Mouse (Mus musculus) Patski (cell line): ENCODE results near the gene Rundc1. TPM values are rescaled to one million over a fixed set of nuclear protein-coding genes. Genes with fewer than 3 reads are reported as not detected.

Experiments used
- ATAC-seq: fragments of 100-300 bp; one replicate; pipeline ENCODE4 v1.8.0; 2021
- CTCF ChIA-PET: fragments of 350-600 bp; sonication (Branson Sonifier 250); formaldehyde crosslinking; loops from one replicate; lab custom pipeline; 2022; ENCODE audit warnings: inconsistent platforms; lab: Charles Lee
- POLR2A ChIA-PET: fragments of 350-600 bp; sonication (Branson Sonifier 250); formaldehyde crosslinking; loops from one replicate; lab custom pipeline; 2022; ENCODE audit warnings: antibody characterized with exemption, inconsistent platforms; lab: Charles Lee
- DNase-seq: peaks from one replicate; pipeline ENCODE4 v3.0.0-alpha.2; 2011; ENCODE audit warnings: low read depth, low spot score
- H3K27me3 ChIP-seq: fragments of 371-371 bp; one replicate; pipeline ENCODE4 v1.5.1; 2021
- CTCF ChIP-seq: fragments of 100-300 bp; IDR thresholded peaks from one replicate; pipeline ENCODE4 v1.5.1; 2021
- in situ Hi-C: fragments of 300-500 bp; cut with MboI; formaldehyde crosslinking; loops from 3 replicates; pipeline ENCODE4 v1.11.1; 2018; ENCODE audit warnings: low pct_unique_long_range_greater_than_20kb, mixed read lengths
- polyA plus RNA-seq: library from polyadenylated mRNA; unstranded; gene quantifications from one replicate; pipeline ENCODE4 v1.2.3, GENCODE M21; 2021

Rundc1 gene
- polyA plus RNA-seq, 1 experiment from 2014 or later, result 26.1 TPM

DNA sequence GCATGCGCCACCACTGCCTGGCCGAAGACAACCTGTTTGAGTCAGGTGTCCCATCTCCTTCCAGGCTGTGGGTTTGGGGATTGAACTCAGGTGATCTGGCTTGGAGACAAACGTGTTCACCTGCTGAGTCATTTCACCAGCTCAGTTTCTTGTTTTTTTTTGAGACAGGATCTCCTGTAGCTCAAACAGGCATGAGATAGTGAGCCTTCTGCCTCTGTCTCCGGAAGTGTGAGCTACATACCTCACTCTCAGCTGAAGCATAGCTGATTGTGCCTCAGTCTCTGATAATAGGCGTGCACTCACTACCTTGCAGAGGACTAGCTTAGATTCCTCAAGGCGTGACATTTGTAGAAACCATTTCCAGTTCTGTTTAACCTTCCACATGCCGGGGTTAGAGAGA lies 59.9 kb downstream of the Rundc1 start:
- DNase-seq, result no peak
- TF ChIP-seq CTCF, result no peak
- H3K27me3 ChIP-seq, result no peaks in the 10 kb centered on the region
- ChIA-PET CTCF (interaction anchor here (1.2 kb wide), 2 partner anchors 13 to 22 kb away, joined by 3 to 5 read pairs; no protein-coding TSS in a partner anchor), POLR2A (no interaction called here)
- in situ Hi-C loops, result no loop called here
- ATAC-seq, result no peak

Other genes starting within 250 kb of the Rundc1 start
- gene Ccr10, start 249.6 kb upstream of the Rundc1 start, polyA plus RNA-seq, result 0.95 TPM
- gene Ezh1, start 198.6 kb upstream of the Rundc1 start, polyA plus RNA-seq, result 52.0 TPM
- gene Ramp2, start 179.1 kb upstream of the Rundc1 start, polyA plus RNA-seq, result 27.3 TPM
- 104 TPM for gene Vps25, start 171.4 kb upstream of the Rundc1 start, polyA plus RNA-seq
- 53.9 TPM for gene Wnk4, start 164.5 kb upstream of the Rundc1 start, polyA plus RNA-seq
- 1.0 TPM for gene Cntd1, start 146.1 kb upstream of the Rundc1 start, polyA plus RNA-seq
- 118 TPM for gene Coa3, start 146.0 kb upstream of the Rundc1 start, polyA plus RNA-seq
- 203 TPM for gene Becn1, start 122.8 kb upstream of the Rundc1 start, polyA plus RNA-seq
- gene Psme3, start 108.9 kb upstream of the Rundc1 start, polyA plus RNA-seq, result 101 TPM
- 2.3 TPM for gene Aoc2, start 100.0 kb upstream of the Rundc1 start, polyA plus RNA-seq
- 0.04 TPM for gene Aoc3, start 94.5 kb upstream of the Rundc1 start, polyA plus RNA-seq
- not detected for gene G6pc, start 57.5 kb upstream of the Rundc1 start, polyA plus RNA-seq
- gene Aarsd1, start 7.5 kb upstream of the Rundc1 start, polyA plus RNA-seq, result 47.2 TPM
- 7.6 TPM for gene Gm27029, start 289 bp upstream of the Rundc1 start, polyA plus RNA-seq
- gene Ptges3l, start 248 bp downstream of the Rundc1 start, polyA plus RNA-seq, result 28.1 TPM
- 391 TPM for gene Rpl27, start 17.2 kb downstream of the Rundc1 start, polyA plus RNA-seq
- gene Ifi35, start 23.3 kb downstream of the Rundc1 start, polyA plus RNA-seq, result 39.5 TPM
- gene Rnd2, start 39.9 kb downstream of the Rundc1 start, polyA plus RNA-seq, result 22.6 TPM
- gene Vat1, start 41.1 kb downstream of the Rundc1 start, polyA plus RNA-seq, result 202 TPM
- 9.4 TPM for gene Brca1, start 126.9 kb downstream of the Rundc1 start, polyA plus RNA-seq
- 120 TPM for gene Nbr1, start 127.1 kb downstream of the Rundc1 start, polyA plus RNA-seq
- 12.5 TPM for gene Tmem106a, start 157.2 kb downstream of the Rundc1 start, polyA plus RNA-seq
- not detected for gene Gm11634, start 174.2 kb downstream of the Rundc1 start, polyA plus RNA-seq
- 18.0 TPM for gene Rdm1, start 202.1 kb downstream of the Rundc1 start, polyA plus RNA-seq
- gene Arl4d, start 240.5 kb downstream of the Rundc1 start, polyA plus RNA-seq, result 9.7 TPM